Mouse (Mus musculus) ES-E14 (cell line): ENCODE results near the gene Pate3. TPM values are rescaled to one million over a fixed set of nuclear protein-coding genes. Genes with fewer than 3 reads are reported as not detected.

ENCODE experiments used
- DNase-seq: peaks from one replicate; pipeline ENCODE4 v3.0.0-alpha.2; 2013; ENCODE audit warnings: low read depth, low spot score
- H3K27ac ChIP-seq: 2 replicates; pipeline ENCODE4 v1.5.1; 2012; ENCODE audit warnings: low read depth, mild to moderate bottlenecking, low read length, moderate library complexity, mixed read lengths; ENCODE audit not compliant: poor library complexity, insufficient read depth, severe bottlenecking
- H3K36me3 ChIP-seq: 2 replicates; pipeline ENCODE4 v1.6.1; 2012; ENCODE audit warnings: mild to moderate bottlenecking, low read length, moderate library complexity, mixed read lengths; ENCODE audit not compliant: control insufficient read depth, poor library complexity, insufficient read depth, severe bottlenecking
- H3K4me1 ChIP-seq, 2 experiments: fragments of 150-350 bp in 1 of 2; sonication (generic) in 1 of 2; 2 replicates each; pipeline ENCODE4 v1.6.1; 2012; ENCODE audit warnings: low read length in 2 of 2, mild to moderate bottlenecking in 1 of 2, mixed read lengths in 1 of 2; ENCODE audit not compliant: control insufficient read depth in 2 of 2, insufficient read depth in 2 of 2, poor library complexity in 1 of 2
- H3K4me3 ChIP-seq, 2 experiments: fragments of 150-350 bp in 1 of 2; sonication (generic) in 1 of 2; 2 replicates each; pipeline ENCODE4 v1.5.1; 2012; ENCODE audit warnings: low read length in 2 of 2, low read depth in 1 of 2, mild to moderate bottlenecking in 1 of 2, mixed read lengths in 1 of 2; ENCODE audit not compliant: insufficient read depth in 1 of 2, poor library complexity in 1 of 2, severe bottlenecking in 1 of 2
- H3K9ac ChIP-seq: 2 replicates; pipeline ENCODE4 v1.6.1; 2012; ENCODE audit warnings: low read depth, mild to moderate bottlenecking, low read length, mixed read lengths; ENCODE audit not compliant: poor library complexity, insufficient read depth, severe bottlenecking
- H3K9me3 ChIP-seq: fragments of 150-350 bp; sonication (generic); 2 replicates; pipeline ENCODE4 v1.6.1; 2012; ENCODE audit warnings: low read depth, mild to moderate bottlenecking, low read length; ENCODE audit not compliant: control insufficient read depth, insufficient read depth
- CHD2 ChIP-seq: IDR thresholded peaks from 2 replicates; pipeline ENCODE4 v1.6.1; 2014; ENCODE audit warnings: mild to moderate bottlenecking, low read depth, low read length, inconsistent platforms
- HCFC1 ChIP-seq: IDR thresholded peaks from 2 replicates; pipeline ENCODE4 v1.6.1; 2012; ENCODE audit warnings: low read length, inconsistent platforms, borderline replicate concordance; ENCODE audit not compliant: insufficient read depth
- MAFK ChIP-seq: IDR thresholded peaks from 2 replicates; pipeline ENCODE4 v1.6.1; 2014; ENCODE audit warnings: mild to moderate bottlenecking, low read depth, low read length, inconsistent platforms; ENCODE audit not compliant: insufficient read depth
- ZC3H11A ChIP-seq: IDR thresholded peaks from 2 replicates; pipeline ENCODE4 v1.6.1; 2012; ENCODE audit warnings: low read depth, mild to moderate bottlenecking, inconsistent platforms, low read length, borderline replicate concordance
- ZNF384 ChIP-seq: IDR thresholded peaks from 2 replicates; pipeline ENCODE4 v1.6.1; 2012; ENCODE audit warnings: low read depth, low read length, inconsistent platforms
- in situ Hi-C, 2 experiments: fragments of 600-800 bp; cut with MboI; formaldehyde crosslinking; loops; one replicate each; pipeline ENCODE4 v1.15.1; 2025; ENCODE audit warnings: low sequenced_read_pairs in 2 of 2, inconsistent platforms in 1 of 2; ENCODE audit not compliant: unreplicated experiment in 2 of 2
- total RNA-seq: library from RNA; depleted of rRNA; stranded (reverse); fragments of 300-350 nt; gene quantifications from 2 replicates; pipeline ENCODE4 v1.2.3, GENCODE M21; 2012; rRNA removed

Pate3 gene
- total RNA-seq, 1 experiment: 0.13 TPM

- H3K9ac ChIP-seq: no peak overlapping the region
- in situ Hi-C loops: no loop called here
- no peak overlapping the region for H3K4me3 ChIP-seq
- H3K27ac ChIP-seq: no peak overlapping the region
- no peaks in the 10 kb centered on the region for H3K4me1 ChIP-seq
- DNase-seq: no peak
- TF ChIP-seq HCFC1 (no peak), CHD2 (no peak), MAFK (no peak), ZC3H11A (no peak), ZNF384 (no peak)
- no peaks in the 10 kb centered on the region for H3K9me3 ChIP-seq
- H3K36me3 ChIP-seq: no peaks in the 10 kb centered on the region
Measured at GRCm38 (mm10) chr9:35614005-35614404, 34.0 kb downstream of the Pate3 start.

GRCm38 (mm10) chr9:35611841-35612240 lies 36.2 kb downstream of the Pate3 start, which contains the start of gene Pate4:
Gene Pate4 (minus strand): TSS chr9:35611941.
- Histone ChIP-seq H3K27ac (no peak within 1 kb of the TSS), H3K9me3 (no peaks in the 10 kb centered on the region), H3K36me3 (no peaks in the 10 kb centered on the region), H3K9ac (no peak within 1 kb of the TSS), H3K4me3 (no peak within 1 kb of the TSS), H3K4me1 (no peaks in the 10 kb centered on the region)
- no peak for DNase-seq
- TF ChIP-seq CHD2 (no peak), ZNF384 (no peak), ZC3H11A (no peak), HCFC1 (no peak), MAFK (no peak)
- in situ Hi-C loops: no loop called here

- Histone ChIP-seq H3K9me3 (no peaks in the 10 kb centered on the region), H3K36me3 (no peaks in the 10 kb centered on the region), H3K27ac (no peak overlapping the region), H3K4me3 (no peak overlapping the region), H3K4me1 (no peaks in the 10 kb centered on the region), H3K9ac (no peak overlapping the region)
- TF ChIP-seq ZC3H11A (no peak), MAFK (no peak), CHD2 (no peak), ZNF384 (no peak), HCFC1 (no peak)
- no peak for DNase-seq
- in situ Hi-C loops: no loop called here
Measured at GRCm38 (mm10) chr9:35607647-35608405, 40.2 kb downstream of the Pate3 start.

Other genes starting within 250 kb of the Pate3 start
- gene Cdon, start 227.1 kb downstream of the Pate3 start, total RNA-seq: 13.4 and 17.4 TPM in 2 replicates
- not detected in 2 replicates for gene Gm1113, start 129.9 kb downstream of the Pate3 start, total RNA-seq
- 1.6 and 1.8 TPM in 2 replicates for gene Ddx25, start 89.7 kb downstream of the Pate3 start, total RNA-seq
- gene Pus3, start 89.6 kb downstream of the Pate3 start, total RNA-seq: 20.6 and 25.6 TPM in 2 replicates
- gene Pate2, start 77.9 kb downstream of the Pate3 start, total RNA-seq: 1.2 and 1.6 TPM in 2 replicates
- 14.6 and 17.6 TPM in 2 replicates for gene Hyls1, start 77.8 kb downstream of the Pate3 start, total RNA-seq
- not detected in 2 replicates for gene Pate4, start 36.3 kb downstream of the Pate3 start, total RNA-seq
- not detected in 2 replicates for gene Pate1, start 39.2 kb upstream of the Pate3 start, total RNA-seq
- gene Gm17677, start 92.8 kb upstream of the Pate3 start, total RNA-seq: not detected in 2 replicates
- gene Gm17727, start 129.9 kb upstream of the Pate3 start, total RNA-seq: not detected in 2 replicates
- not detected in 2 replicates for gene Gm27235, start 141.9 kb upstream of the Pate3 start, total RNA-seq
- gene D730048I06Rik, start 141.9 kb upstream of the Pate3 start, total RNA-seq: not detected in 2 replicates
- not detected in 2 replicates for gene 9230110F15Rik, start 195.9 kb upstream of the Pate3 start, total RNA-seq